Mouse (Mus musculus) Patski (cell line): ENCODE data around the gene Zfy1. TPM values are rescaled to one million over a fixed set of nuclear protein-coding genes. Genes with fewer than 3 reads are reported as not detected.
"Not testable (repeated sequence)": the region's sequence is repeated elsewhere in the genome, so short reads cannot be mapped to it uniquely, and the experiment has no call there.

Experiments used
- ATAC-seq: fragments of 100-300 bp; one replicate; pipeline ENCODE4 v1.8.0; 2021
- CTCF ChIA-PET: fragments of 350-600 bp; sonication (Branson Sonifier 250); formaldehyde crosslinking; loops from one replicate; lab custom pipeline; 2022; ENCODE audit warnings: inconsistent platforms; lab: Charles Lee
- POLR2A ChIA-PET: fragments of 350-600 bp; sonication (Branson Sonifier 250); formaldehyde crosslinking; loops from one replicate; lab custom pipeline; 2022; ENCODE audit warnings: antibody characterized with exemption, inconsistent platforms; lab: Charles Lee
- DNase-seq: peaks from one replicate; pipeline ENCODE4 v3.0.0-alpha.2; 2011; ENCODE audit warnings: low read depth, low spot score
- H3K27me3 ChIP-seq: fragments of 371-371 bp; one replicate; pipeline ENCODE4 v1.5.1; 2021
- CTCF ChIP-seq: fragments of 100-300 bp; IDR thresholded peaks from one replicate; pipeline ENCODE4 v1.5.1; 2021
- in situ Hi-C: fragments of 300-500 bp; cut with MboI; formaldehyde crosslinking; loops from 3 replicates; pipeline ENCODE4 v1.11.1; 2018; ENCODE audit warnings: low pct_unique_long_range_greater_than_20kb, mixed read lengths
- polyA plus RNA-seq: library from polyadenylated mRNA; unstranded; gene quantifications from one replicate; pipeline ENCODE4 v1.2.3, GENCODE M21; 2021

The Zfy1 gene
- not detected for polyA plus RNA-seq

DNA sequence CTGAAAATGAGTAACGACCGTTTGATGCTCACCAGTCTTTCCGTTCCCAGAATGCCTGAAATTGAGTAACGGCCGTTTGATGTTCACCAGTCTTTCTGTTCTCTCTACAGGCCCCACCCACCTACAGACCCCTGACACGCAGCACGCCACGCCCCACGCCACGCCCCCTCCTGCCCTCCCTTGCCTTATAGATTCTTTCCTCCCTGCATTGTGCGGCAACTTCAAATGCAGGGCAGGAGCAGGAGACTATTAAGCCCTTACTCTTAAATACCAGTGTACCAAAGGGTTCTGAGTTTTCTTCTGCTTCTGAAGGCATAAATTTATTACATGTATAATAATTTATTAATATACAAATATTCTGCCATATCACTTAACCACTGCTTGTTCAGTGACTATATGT lies at the start of gene Zfy1:
Gene Zfy1, minus strand, starts transcription at position 101 of the 400 bp plus-strand sequence.
- ATAC-seq, H3K27me3 ChIP-seq, CTCF ChIA-PET, DNase-seq, in situ Hi-C loops, POLR2A ChIA-PET: not testable (repeated sequence)

DNA sequence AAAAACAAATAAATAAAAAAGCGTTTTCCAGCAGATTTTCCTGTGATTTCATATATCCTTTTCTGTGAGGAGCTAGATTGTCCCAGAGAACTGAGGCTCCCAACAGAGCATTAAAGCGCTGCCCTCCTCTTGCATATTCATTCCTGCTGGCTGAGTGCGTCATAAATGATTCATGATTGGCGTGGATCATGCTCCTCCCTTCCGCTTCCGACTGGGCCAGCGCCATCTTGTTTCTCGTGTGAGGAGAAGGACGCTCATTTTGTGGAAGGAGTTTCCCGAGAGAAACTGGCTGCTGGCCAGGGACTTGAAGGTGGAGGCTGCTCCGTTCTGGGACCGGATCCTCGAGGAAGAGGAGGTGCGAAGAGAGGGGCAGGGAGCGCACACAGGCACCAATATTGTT lies 21.2 kb upstream of the Zfy1 start, which contains the start of gene Uba1y:
Gene Uba1y, plus strand, starts transcription at position 254 of the 400 bp plus-strand sequence.
- in situ Hi-C loops, result no loop called here
- DNase-seq, result no peak
- no peaks in the 10 kb centered on the region for H3K27me3 ChIP-seq
- ATAC-seq, result no peak
- CTCF ChIA-PET, result no interaction called here
- no peak for TF ChIP-seq CTCF
- POLR2A ChIA-PET, result no interaction called here

DNA sequence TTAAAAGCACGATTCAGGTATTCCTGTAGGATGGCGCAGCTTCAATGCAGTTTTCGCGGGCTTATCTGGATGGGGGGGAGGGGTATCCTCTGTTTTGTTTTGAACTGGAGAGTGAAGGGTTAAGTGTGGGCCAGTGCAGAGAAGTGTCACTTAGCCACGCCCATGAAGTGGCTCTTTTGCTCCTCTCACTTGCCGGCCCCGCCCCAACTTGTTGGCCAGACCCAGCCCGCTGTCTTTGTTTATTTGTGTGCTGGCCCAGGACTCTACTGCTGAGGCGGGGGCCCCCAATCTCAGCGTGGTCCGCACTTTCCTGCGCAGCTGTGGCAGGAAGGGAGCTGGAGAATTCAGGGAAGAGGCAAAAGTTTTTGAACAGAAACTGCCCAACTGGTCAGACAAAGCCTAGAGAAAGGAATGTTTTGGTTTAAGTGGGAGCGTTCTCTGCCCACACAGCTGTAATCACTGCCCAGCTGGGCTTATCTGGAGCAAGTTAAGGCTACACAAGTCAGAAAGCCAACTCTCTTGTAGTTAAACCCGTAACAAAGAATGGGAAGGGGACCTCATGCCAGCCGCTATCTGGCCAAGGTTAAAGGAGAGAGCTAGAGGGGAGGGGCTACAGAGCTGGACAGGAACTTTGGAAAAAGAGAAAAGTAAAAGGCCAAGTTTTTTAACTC lies 11.9 kb upstream of the Zfy1 start:
- ChIA-PET POLR2A (no interaction called here), CTCF (no interaction called here)
- no peak for TF ChIP-seq CTCF
- ATAC-seq, result no peak
- DNase-seq, result no peak
- in situ Hi-C loops, result no loop called here
- H3K27me3 ChIP-seq, result no peaks in the 10 kb centered on the region

Other genes starting within 250 kb of the Zfy1 start
- gene Uba1y, start 21.2 kb upstream of the Zfy1 start, polyA plus RNA-seq, result not detected
- gene Kdm5d, start 100.4 kb upstream of the Zfy1 start, polyA plus RNA-seq, result 0.01 TPM
- not detected for gene Eif2s3y, start 213.1 kb upstream of the Zfy1 start, polyA plus RNA-seq